Mouse (Mus musculus) MEL (cell line): ENCODE results near the gene Fam69a. TPM values are rescaled to one million over a fixed set of nuclear protein-coding genes. Genes with fewer than 3 reads are reported as not detected.

Experiments
- DNase-seq: peaks from one replicate; pipeline ENCODE4 v3.0.0; 2011; ENCODE audit warnings: low read depth, low spot score
- H3K27ac ChIP-seq: 2 replicates; pipeline ENCODE4 v1.5.1; 2012; ENCODE audit warnings: low read depth, mild to moderate bottlenecking, control low read depth, low read length, moderate library complexity; ENCODE audit not compliant: control insufficient read depth
- H3K27me3 ChIP-seq, 2 experiments: fragments of 150-350 bp in 1 of 2; sonication (generic) in 1 of 2; 2 replicates each; pipeline ENCODE4 v1.6.1; 2012; ENCODE audit warnings: low read length in 2 of 2, mild to moderate bottlenecking in 2 of 2, improper control_type of control experiment in 1 of 2, moderate library complexity in 1 of 2; ENCODE audit not compliant: insufficient read depth in 2 of 2, control insufficient read depth in 1 of 2
- H3K36me3 ChIP-seq, 2 experiments: 2 replicates each; pipeline ENCODE4 v1.6.1; 2012 to 2014; ENCODE audit warnings: low read length in 2 of 2, improper control_type of control experiment in 1 of 2, inconsistent platforms in 1 of 2, mild to moderate bottlenecking in 1 of 2; ENCODE audit not compliant: insufficient read depth in 2 of 2, control insufficient read depth in 1 of 2
- H3K4me1 ChIP-seq, 2 experiments: fragments of 150-350 bp in 1 of 2; sonication (generic) in 1 of 2; 2 replicates each; pipeline ENCODE4 v1.6.1; 2012; ENCODE audit warnings: low read length in 2 of 2, improper control_type of control experiment in 1 of 2, mild to moderate bottlenecking in 1 of 2; ENCODE audit not compliant: insufficient read depth in 2 of 2, control insufficient read depth in 1 of 2
- H3K4me3 ChIP-seq, 2 experiments: fragments of 150-350 bp in 1 of 2; sonication (generic) in 1 of 2; 2 replicates each; pipeline ENCODE4 v1.5.1; 2012; ENCODE audit warnings: low read depth in 2 of 2, low read length in 2 of 2, mild to moderate bottlenecking in 2 of 2, moderate library complexity in 2 of 2, control low read depth in 1 of 2, improper control_type of control experiment in 1 of 2; ENCODE audit not compliant: control insufficient read depth in 1 of 2, insufficient read depth in 1 of 2
- H3K79me2 ChIP-seq: 2 replicates; pipeline ENCODE4 v1.6.1; 2012; ENCODE audit warnings: mild to moderate bottlenecking, low read length, moderate library complexity; ENCODE audit not compliant: control insufficient read depth, poor library complexity, insufficient read depth
- H3K9ac ChIP-seq: 2 replicates; pipeline ENCODE4 v1.6.1; 2012; ENCODE audit warnings: low read depth, mild to moderate bottlenecking, control low read depth, low read length, moderate library complexity; ENCODE audit not compliant: control insufficient read depth, poor library complexity, severe bottlenecking
- H3K9me3 ChIP-seq: fragments of 150-350 bp; sonication (generic); replicated peaks from 2 replicates; pipeline ENCODE4 v1.6.1; 2012; ENCODE audit warnings: mild to moderate bottlenecking, low read length, improper control_type of control experiment, moderate library complexity; ENCODE audit not compliant: insufficient read depth
- CTCF ChIP-seq, 3 experiments: IDR thresholded peaks in 2 of 3; conservative IDR thresholded peaks in 1 of 3; 2 replicates each; pipeline ENCODE4 v1.5.1; 2011 to 2012; ENCODE audit warnings: low read length in 3 of 3, low read depth in 2 of 3, mild to moderate bottlenecking in 2 of 3, improper control_type of control experiment in 1 of 3, inconsistent platforms in 1 of 3, mixed read lengths in 1 of 3, moderate library complexity in 1 of 3; ENCODE audit not compliant: control insufficient read depth in 1 of 3, insufficient read depth in 1 of 3, poor library complexity in 1 of 3, severe bottlenecking in 1 of 3
- ETS1 ChIP-seq: IDR thresholded peaks from 2 replicates; pipeline ENCODE4 v1.6.1; 2012; ENCODE audit warnings: low read depth, mild to moderate bottlenecking, inconsistent platforms, low read length, improper control_type of control experiment, moderate library complexity
- GATA1 ChIP-seq: IDR thresholded peaks from 2 replicates; pipeline ENCODE4 v1.6.1; 2011; ENCODE audit warnings: low read depth, low read length, improper control_type of control experiment
- JUND ChIP-seq: IDR thresholded peaks from 2 replicates; pipeline ENCODE4 v1.6.1; 2011; ENCODE audit warnings: low read depth, mild to moderate bottlenecking, improper control_type of control experiment, low read length
- MAZ ChIP-seq: IDR thresholded peaks from 2 replicates; pipeline ENCODE4 v1.6.1; 2012; ENCODE audit warnings: low read depth, mild to moderate bottlenecking, inconsistent platforms, low read length, improper control_type of control experiment
- MEF2A ChIP-seq: IDR thresholded peaks from 2 replicates; pipeline ENCODE4 v1.6.1; 2014; ENCODE audit warnings: low read depth, mild to moderate bottlenecking, inconsistent platforms, low read length, improper control_type of control experiment; ENCODE audit not compliant: poor library complexity, insufficient replicate concordance, severe bottlenecking; ENCODE audit errors: extremely low read depth
- MXI1 ChIP-seq: IDR thresholded peaks from 2 replicates; pipeline ENCODE4 v1.6.1; 2011; ENCODE audit warnings: mild to moderate bottlenecking, low read depth, low read length, improper control_type of control experiment
- MYC ChIP-seq: IDR thresholded peaks from 2 replicates; pipeline ENCODE4 v1.6.1; 2011; ENCODE audit warnings: low read depth, mild to moderate bottlenecking, low read length, improper control_type of control experiment, moderate library complexity
- NRF1 ChIP-seq: IDR thresholded peaks from 2 replicates; pipeline ENCODE4 v1.6.1; 2014; ENCODE audit warnings: low read depth, mild to moderate bottlenecking, inconsistent platforms, low read length, improper control_type of control experiment, moderate library complexity; ENCODE audit not compliant: poor library complexity, insufficient read depth, severe bottlenecking
- POLR2A ChIP-seq, 2 experiments: IDR thresholded peaks; 2 replicates each; pipeline ENCODE4 v1.6.1; 2011 to 2012; ENCODE audit warnings: low read length in 2 of 2, mild to moderate bottlenecking in 2 of 2, control low read depth in 1 of 2, improper control_type of control experiment in 1 of 2, low read depth in 1 of 2, moderate library complexity in 1 of 2; ENCODE audit not compliant: control insufficient read depth in 1 of 2, insufficient read depth in 1 of 2, poor library complexity in 1 of 2
- POLR2AphosphoS5 ChIP-seq: IDR thresholded peaks from 2 replicates; pipeline ENCODE4 v1.6.1; 2012; ENCODE audit warnings: low read depth, borderline replicate concordance, mild to moderate bottlenecking, inconsistent platforms, low read length, moderate library complexity, mixed read lengths
- SMC3 ChIP-seq: IDR thresholded peaks from 2 replicates; pipeline ENCODE4 v1.6.1; 2011; ENCODE audit warnings: low read depth, low read length, improper control_type of control experiment
- TAL1 ChIP-seq: IDR thresholded peaks from 2 replicates; pipeline ENCODE4 v1.6.1; 2012; ENCODE audit warnings: mild to moderate bottlenecking, inconsistent platforms, low read length, moderate library complexity, mixed read lengths
- TCF12 ChIP-seq: IDR thresholded peaks from 2 replicates; pipeline ENCODE4 v1.6.1; 2014; ENCODE audit warnings: low read depth, mild to moderate bottlenecking, inconsistent platforms, low read length, improper control_type of control experiment, moderate library complexity
- UBTF ChIP-seq: IDR thresholded peaks from 2 replicates; pipeline ENCODE4 v1.6.1; 2012; ENCODE audit warnings: low read depth, mild to moderate bottlenecking, inconsistent platforms, low read length, improper control_type of control experiment, moderate library complexity, borderline replicate concordance; ENCODE audit not compliant: insufficient read depth
- ZC3H11A ChIP-seq: IDR thresholded peaks from 2 replicates; pipeline ENCODE4 v1.6.1; 2012; ENCODE audit warnings: low read depth, mild to moderate bottlenecking, inconsistent platforms, low read length, improper control_type of control experiment
- ZNF384 ChIP-seq: IDR thresholded peaks from 2 replicates; pipeline ENCODE4 v1.6.1; 2012; ENCODE audit warnings: low read depth, mild to moderate bottlenecking, inconsistent platforms, low read length, improper control_type of control experiment
- polyA plus RNA-seq, 2 experiments: library from polyadenylated mRNA; stranded (reverse) in 1 of 2; unstranded in 1 of 2; fragments of >175 nt in 1 of 2; fragments of >200 nt in 1 of 2; gene quantifications; 2 replicates each; pipeline versions ENCODE4 v1.2.1 to v1.2.4; 2012; ENCODE audit warnings: low replicate concordance in 2 of 2, low read depth in 1 of 2; ENCODE audit not compliant: insufficient read length in 2 of 2, insufficient read depth in 1 of 2, missing spikeins in 1 of 2
- total RNA-seq: library from RNA; depleted of rRNA; stranded (reverse); fragments of 300-350 nt; gene quantifications from 2 replicates; pipeline ENCODE4 v1.2.3, GENCODE M21; 2012

Fam69a gene
- total and polyA plus RNA-seq, 3 experiments, result 8.5 to 10.6 TPM; not detected in 1

DNA sequence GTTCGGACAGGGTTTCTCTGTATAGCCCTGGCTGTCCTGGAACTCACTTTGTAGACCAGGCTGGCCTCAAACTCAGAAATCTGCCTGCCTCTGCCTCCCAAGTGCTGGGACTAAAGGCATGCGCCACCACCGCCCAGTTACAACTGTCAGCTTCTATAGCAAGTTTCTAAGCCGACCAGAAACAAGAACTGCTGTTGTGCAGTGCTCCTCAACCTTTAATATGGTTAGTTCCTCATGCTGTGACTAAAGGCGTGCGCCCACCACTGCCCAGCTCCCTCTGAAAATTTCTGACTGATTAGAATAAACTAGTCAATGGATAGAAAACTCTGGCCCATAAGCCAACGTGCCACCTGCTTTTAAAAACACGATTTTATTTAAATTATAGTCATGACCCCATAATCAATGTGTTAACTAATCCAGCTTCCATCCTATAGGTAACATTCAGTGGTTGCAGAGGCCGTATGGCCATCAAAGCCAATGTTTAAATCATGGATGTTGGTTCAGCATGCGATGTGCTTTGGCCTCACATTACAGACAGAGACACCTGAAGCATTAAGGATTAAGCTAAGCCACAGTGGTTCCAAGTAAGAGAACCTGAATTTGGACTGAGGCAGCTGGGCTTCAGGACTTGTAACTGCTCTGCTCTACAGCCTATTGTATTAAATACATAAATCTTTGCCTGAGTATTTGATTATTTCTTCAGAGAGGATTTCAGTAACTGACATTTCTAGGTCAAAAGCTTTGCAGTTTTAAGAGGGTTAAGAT, 50.1 kb downstream of the Fam69a start:
- H3K27me3 ChIP-seq, result no peaks in the 10 kb centered on the region
- H3K79me2 ChIP-seq, result peaks cover 2% of the 10 kb centered on the region; the same call in 1 of the 2 replicates
- no peak overlapping the region for H3K27ac ChIP-seq
- H3K36me3 ChIP-seq, result peaks cover 0 to 10% of the 10 kb centered on the region in 2 experiments; a peak in 2 of 4 replicates
- H3K9ac ChIP-seq, result no peak overlapping the region
- no peak overlapping the region for H3K4me3 ChIP-seq
- peaks cover 11 to 13% of the 10 kb centered on the region in 2 experiments for H3K4me1 ChIP-seq
- TF ChIP-seq POLR2A (IDR thresholded peaks at IDR 0.05; ENCODE audit: control insufficient read depth in 1 of 2, insufficient read depth in 1 of 2, low read depth in 1 of 2, low read length in 2 of 2, poor library complexity in 1 of 2), result no peak
- no peak for TF ChIP-seq MYC
- no peak for TF ChIP-seq UBTF
- H3K9me3 ChIP-seq, result no peaks in the 10 kb centered on the region
- DNase-seq, result no peak

DNA sequence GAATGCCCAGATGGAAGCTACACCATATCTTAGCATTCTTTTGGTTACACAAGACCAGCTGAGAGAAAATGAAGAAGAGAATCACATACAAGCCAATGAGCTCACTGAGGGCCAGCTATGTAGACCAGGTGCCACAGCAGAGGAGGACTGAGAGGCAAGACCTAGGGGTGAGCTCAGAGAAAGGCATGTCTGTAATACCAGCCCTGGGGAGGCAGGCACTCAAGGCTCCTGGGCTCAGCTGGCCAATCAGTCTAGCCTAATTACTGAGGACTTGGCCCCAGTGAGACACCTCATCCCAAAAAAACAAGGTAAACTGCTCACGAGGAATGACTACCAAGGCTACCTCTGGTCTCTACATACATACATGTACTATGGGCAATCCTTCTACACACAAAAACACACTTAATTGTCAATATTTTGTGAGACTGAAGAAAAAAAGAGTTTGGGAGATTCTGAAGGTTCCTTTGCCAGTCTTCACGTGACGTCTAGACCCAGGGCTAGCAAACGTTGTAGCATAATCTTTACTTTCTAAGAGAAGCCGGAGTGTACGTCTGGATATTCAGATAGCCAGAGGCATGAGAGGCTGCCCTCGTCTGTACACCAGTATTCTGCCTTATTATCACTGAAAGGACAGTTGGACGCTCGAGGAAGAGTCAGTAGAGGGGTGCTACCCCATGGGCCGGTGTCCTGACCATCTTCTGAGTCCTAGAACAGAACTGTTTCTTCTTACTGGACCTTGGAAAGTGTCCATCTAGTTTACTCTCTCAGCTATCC, 51.9 kb downstream of the Fam69a start:
- no peak overlapping the region for H3K27ac ChIP-seq
- H3K9me3 ChIP-seq, result no peaks in the 10 kb centered on the region
- TF ChIP-seq NRF1 (no peak), MAZ (no peak), TAL1 (no peak), SMC3 (no peak), MEF2A (no peak), MXI1 (no peak), ZC3H11A (no peak), ZNF384 (no peak), POLR2AphosphoS5 (no peak), TCF12 (no peak), CTCF (IDR thresholded peaks at IDR 0.05 in 2 of 3, conservative IDR thresholded peaks at IDR 0.05 in 1 of 3; ENCODE audit: control insufficient read depth in 1 of 3, insufficient read depth in 1 of 3, low read depth in 2 of 3, low read length in 3 of 3, poor library complexity in 1 of 3, severe bottlenecking in 1 of 3) (no peak), ETS1 (no peak), JUND (no peak), GATA1 (no peak)
- no peak for DNase-seq
- no peak overlapping the region for H3K9ac ChIP-seq
- H3K27me3 ChIP-seq, result no peaks in the 10 kb centered on the region
- H3K4me3 ChIP-seq, result no peak overlapping the region
- peaks cover 8 to 11% of the 10 kb centered on the region in 2 experiments for H3K4me1 ChIP-seq
- H3K79me2 ChIP-seq, result peaks cover 2% of the 10 kb centered on the region; the same call in 1 of the 2 replicates
- H3K36me3 ChIP-seq, result peaks cover 0 to 7% of the 10 kb centered on the region in 2 experiments; a peak in 2 of 4 replicates
